Mouse (Mus musculus): ENCODE measurements at regions not wholly inside any gene's neighbourhood (a gene's known extent, or its start where the extent isn't known, plus 50 kb on each side); places are given as distances from the start of the nearest gene placed in this dataset.

DNA sequence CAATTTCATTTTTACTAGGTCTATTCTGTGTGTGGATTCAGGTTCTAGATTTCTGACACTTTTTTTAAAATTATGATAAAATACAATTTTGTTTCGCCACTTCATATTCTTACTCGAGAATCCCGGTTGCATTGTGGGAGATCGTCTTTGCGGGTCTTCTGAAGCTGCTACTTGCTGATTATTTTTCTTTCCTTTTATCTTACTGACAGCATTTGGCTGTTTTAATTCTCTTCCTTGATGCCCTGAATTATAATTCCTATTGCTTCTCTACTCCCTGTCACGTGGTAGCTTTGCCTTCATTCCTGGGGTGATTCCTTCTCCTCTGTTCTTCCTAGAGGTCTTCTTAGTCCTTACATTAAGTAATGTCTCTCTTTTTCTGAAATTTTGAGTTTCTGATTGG lies 193.8 kb upstream of the Tent5a start:
- DNase-seq: no peak

DNA sequence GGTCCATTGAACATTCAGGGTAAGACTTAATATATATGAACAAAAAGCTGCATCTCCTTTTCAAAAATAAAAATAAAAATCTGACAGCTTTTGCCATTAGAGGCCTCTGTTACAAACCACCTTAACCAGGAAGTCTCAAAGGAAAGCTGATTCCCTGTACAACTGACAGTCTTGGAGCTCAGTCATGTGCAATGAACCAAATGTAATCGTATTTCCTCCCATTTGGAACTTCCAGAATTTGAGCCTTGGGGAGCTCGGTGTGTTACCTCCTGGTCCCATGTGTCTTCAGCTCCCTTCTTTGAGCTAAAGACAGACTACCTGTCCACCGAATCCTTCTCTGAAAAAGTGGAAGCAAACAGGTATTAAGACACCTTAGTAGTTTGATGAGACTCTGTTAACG lies 171.9 kb upstream of the Tent5a start:
- no peak for DNase-seq

DNA sequence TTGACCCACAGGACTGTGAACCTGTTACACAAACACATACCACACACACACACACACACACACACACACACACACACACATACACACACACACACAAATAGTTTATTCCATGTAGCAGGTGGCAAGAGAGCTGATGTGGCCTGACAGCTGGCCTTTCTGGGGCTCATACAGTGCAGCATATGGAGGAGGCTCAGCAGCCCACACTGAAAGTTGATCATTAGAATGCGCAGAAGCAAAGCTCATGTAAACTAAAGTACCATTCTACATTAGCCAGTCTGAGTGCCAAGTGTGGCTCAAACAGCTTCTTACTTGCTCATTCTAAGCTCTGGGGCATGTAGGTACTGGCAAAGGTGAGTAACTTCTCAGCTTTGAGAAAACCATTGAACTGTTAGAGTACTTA lies 170.2 kb upstream of the Tent5a start:
- DNase-seq: no peak

DNA sequence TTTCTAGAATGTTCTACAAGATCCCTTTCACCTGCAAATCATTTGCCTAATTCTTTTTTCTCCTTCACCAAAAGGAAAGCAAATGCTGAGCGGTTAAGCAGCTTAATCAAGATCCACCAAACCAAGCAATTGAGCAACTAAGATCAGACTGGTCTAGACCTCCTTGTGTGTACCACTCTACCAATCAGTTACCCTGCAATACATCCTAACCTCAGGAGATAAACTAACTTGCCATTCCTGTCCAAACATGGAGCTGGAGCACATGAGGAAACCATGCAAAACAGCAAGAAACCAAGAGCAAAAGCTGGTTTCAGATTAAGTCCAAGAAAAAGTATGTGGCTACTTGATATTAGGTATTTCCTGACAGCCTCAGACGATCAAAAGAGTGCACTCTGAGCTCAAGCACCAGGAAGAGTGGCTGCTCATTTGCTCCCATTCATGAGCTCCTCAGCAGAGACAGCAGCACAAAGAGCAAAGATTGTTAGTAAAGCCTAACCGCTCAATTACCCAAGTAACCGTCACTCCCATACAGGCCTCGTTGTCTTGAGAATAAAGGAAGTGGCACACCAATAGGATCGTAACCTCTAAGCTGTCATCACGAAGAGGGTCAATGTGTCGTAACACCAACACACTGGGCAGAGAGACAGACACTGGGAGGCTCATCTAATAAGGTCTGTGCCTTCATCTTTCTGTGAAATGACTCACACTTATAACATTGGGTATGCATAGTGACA lies 169.5 kb upstream of the Tent5a start:
- no peak for DNase-seq

DNA sequence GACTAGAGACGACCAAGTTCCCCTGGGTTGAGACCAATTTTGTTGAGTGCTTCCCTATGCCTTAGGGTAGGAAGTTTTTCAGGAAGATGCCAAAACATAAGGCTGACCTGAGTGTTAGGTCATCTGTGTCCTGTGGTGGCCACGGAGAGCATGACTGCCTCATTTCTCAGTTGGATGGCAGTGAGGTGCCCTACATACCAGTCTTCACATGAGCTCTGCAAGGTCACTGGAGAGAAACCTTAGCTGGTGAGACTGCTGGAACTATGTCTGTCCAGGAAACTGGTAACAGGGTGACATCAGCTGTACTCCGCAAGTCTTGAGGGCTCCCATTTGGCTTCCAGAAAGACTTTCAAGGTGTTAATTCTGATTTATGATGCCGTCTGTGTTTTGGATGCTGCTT lies 167.9 kb upstream of the Tent5a start:
- DNase-seq: no peak

DNA sequence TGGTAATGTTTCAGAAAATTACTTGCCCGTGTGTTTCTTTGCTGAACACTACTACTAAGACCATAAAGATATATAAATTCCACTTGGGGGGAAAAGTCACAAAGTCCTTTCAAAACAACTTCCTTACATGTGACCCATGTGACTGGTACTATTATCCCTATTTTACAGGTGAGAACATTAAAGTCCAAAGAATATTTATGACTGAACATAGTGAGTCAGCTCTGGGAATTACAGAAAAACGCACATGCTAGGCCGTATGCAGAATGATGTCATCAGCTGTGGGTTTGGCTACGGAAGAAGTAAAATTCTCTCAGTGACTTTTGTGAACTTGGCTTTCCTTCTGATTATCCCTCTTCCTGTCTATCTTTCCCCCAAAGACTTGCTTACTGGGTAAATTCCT lies 166.6 kb upstream of the Tent5a start:
- no peak for DNase-seq

DNA sequence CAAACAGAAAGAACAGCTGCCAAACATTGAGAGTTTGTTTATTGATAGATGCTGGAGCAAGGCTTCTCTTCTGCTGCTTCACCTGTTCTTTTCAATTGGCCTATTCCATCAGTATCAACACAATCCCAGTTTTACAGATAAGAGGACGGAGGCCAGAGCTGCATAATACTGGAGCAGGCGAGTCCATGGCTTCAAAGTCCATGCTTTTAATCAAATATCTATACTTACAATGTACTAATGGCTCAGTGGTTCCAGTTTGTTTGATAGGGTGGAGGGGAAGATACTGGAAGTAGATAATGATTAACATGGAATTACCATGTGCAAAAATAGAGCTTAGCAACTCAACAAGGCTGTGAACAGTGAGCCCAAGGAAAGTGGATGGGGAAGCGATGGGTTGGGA lies 163.2 kb upstream of the Tent5a start:
- DNase-seq: no peak

DNA sequence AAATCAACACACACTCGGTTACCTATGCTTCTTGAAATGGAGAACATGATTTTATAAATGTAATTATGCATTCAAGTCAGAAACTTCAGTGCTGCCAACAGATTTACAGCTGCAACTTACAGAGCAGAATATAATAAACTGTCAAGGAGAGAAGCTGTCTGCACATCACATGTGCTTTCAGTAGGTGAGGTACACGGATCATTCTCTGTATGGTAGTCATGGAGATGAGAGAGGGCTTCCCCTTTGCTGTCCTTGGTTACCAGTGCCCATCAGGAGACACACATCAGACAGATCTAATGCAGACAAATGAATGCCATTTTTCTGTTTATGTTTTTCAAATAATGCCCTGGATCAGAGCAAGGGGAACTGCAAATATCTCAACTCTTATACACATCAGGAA lies 160.8 kb upstream of the Tent5a start:
- no peak for DNase-seq

DNA sequence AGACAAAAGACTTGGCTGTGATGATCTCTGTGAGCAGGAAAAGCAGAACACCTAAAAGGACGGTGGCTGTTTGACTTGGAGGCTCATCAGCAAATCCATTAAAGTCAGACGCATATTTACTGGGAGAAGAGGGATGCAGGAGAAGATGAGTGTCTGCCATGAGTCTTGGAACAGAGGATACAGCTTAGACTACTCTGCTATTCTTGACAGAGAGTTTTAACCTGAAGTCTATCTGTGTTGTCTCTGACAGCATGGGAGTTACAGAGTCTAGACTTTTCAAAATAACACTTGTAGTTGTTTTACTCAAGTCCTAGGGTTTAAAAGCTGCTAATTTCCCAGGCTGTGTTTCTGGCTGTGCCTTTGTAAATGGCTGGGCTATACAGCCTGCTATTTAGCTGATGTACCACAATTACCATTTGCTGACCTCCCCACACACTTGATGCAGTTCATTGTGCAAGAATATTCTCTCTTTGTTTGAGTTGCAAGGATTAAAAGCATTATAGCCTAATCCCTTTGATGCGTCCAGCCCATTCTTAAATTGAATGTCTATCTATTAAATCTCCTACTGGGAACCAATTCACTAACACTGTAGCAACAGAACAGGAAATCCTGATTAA lies 160.0 kb upstream of the Tent5a start:
- no peak for DNase-seq

DNA sequence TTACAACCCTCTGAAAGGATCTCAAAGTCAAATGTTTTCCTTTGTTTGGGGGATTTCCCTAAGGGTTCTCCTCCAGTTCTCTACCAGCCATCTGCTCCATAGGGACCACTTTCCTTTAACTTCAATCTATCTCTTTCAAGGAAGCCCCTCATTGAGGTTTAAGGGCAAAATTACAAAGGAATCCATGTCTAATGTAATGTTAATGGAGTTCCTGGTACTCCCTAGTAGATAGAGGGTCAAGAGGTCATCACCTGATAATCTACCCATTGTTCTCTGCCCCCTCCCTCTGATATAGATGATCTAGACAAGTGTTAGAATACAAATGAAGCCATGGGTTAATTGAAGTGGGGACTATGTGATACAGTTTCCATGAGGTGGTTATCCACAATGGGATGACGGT lies 158.6 kb upstream of the Tent5a start:
- no peak for DNase-seq

DNA sequence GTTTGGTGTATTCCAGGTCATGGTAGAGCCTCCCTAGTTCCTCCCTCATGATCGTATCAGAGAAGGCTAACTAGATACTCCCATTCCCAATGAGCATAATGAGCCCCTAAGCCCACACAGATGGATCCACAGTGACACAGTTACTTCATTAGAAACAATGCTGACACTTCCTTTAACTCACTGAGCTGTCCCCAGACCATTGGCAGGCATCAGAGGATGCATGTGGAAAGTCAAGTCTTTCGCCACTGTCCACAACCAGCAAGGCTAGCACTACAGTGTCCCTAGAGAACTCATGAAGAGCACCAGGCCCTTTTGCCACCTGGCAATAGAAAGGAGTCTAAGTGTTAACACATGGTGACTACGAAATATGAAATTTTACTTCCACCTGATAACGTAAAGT lies 156.1 kb upstream of the Tent5a start:
- no peak for DNase-seq

DNA sequence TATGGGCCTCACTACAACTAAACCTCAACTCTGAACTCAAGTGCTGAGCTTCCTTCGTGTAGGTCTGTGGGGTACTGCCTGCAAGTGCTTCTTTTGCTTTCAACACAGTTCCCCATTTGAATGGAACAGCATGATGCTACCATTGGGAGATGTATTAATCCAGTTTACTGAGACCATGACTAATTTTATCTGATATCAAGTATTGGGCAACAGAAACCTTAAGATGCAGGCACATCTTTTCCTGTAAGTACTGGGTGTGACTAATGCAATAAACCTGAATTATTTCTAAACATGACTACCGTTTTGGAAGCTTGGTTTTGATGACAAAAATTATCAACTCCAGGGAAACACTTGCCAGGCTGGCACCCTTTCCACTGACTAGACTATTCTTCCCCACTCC lies 153.4 kb upstream of the Tent5a start:
- no peak for DNase-seq

DNA sequence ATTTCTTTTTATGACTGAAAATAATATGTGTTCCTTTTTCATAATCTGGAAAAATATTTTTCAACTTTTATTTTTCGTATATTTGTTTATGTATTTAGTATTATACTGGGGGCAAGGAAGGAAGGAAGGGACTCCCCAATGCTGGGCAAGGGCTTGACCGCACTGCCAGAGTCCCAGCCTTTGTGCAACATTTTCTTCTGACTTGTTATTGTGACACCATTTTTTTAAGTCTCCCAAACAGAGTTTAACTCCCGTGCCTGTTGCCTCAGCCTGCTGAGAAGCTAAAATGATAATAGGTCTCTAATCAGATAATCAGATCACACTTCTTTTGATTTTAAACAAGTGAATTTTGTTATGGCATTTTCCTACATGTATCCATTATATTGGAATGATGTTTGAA lies 148.1 kb upstream of the Tent5a start:
- DNase-seq: no peak

DNA sequence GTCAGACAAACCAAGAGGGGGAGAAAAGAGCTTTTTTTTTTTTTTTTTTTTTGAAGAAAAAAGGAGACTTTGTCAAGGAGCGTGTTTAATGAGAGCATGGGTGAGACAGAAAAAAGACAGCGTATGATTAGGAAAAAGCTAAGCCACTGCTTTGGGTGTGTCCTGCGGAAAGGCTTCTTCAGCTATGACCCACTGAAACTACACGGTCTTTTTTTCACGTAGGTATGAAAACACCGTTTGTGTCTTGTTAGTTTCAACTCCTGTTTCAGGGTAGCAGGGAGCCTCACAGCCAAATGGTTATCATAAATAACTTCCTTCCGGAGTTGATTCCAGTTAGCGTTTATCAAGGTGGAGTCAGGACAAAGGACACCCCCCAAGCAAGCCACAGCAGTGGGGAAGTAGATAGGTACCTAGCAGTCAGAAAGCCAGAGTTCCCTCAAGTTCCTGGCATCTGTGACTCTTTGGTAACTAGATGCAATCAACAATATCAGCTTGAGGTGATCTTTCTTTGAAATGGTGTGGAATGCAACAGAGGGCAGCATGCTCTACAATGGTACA lies 143.2 kb upstream of the Tent5a start:
- DNase-seq: no peak

DNA sequence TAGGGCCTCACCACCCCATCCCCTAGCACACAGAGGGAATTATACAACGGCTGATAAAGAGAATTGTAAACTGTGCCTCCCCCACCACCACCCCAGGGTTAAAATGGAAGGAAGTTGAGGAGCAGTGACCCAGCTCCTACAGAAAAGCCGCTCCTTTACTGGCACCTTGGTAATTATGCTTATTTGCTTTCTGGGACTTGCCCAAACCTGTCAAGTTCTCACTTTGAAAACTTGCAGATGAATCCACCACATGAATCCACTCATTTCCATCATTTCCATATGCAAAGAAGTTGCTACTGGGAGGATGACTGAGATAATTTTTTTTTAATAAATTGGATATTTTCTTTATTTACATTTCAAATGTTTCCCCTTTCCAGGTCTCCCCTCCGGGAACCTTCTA lies 142.1 kb upstream of the Tent5a start:
- no peak for DNase-seq

DNA sequence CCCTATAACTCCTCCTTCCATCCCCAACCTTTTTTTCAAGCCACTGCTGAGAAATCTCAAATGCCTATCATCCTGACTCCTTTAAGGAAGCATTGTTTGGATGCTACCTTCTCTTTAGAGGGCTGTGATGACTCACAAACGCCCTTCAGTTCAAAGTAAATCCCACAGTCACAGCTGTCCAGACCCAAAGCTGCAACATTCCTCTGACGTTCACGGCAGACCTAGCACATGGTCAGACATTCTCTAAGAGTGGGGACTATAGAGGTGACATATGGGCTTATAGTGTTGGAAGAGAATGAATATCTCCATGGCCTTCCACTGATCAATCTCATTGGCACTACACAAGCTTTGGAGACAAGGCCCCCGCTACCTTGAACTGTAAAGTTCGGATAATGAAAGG lies 139.5 kb upstream of the Tent5a start:
- no peak for DNase-seq

DNA sequence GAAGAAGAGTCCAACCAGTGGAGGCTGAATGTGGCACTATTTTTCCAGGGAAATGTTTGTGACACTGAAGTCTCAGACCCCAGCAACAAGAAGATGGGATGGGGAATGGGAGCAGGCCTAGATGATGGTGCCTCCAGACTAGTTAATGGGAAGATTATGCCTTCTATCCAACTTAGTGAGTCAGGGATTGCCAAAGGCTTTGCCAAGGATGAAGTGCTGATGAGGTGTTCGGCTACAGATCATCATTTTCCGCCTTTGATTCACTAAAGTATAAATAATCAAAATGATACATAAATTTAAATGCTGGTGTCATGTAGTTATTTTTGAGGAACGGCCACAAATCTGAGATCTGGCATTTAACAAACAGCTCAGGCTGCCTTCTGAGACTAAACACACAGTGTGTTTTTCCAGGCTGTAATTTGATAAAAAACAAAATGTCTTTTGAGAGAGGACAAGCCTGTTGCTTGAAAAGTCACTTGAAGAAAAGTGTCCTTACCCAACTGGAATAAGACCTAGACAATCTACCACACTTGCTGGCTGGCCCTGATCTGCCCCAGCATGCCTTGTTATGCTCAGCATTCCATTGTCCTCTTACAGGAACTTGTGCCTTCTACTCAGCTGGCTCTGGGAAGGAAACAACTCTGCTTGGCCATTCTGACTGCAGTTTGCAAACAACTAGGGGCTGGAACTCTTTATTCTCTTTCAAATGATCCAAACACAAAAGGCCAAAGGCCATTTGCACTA lies 132.1 kb upstream of the Tent5a start:
- DNase-seq: no peak

DNA sequence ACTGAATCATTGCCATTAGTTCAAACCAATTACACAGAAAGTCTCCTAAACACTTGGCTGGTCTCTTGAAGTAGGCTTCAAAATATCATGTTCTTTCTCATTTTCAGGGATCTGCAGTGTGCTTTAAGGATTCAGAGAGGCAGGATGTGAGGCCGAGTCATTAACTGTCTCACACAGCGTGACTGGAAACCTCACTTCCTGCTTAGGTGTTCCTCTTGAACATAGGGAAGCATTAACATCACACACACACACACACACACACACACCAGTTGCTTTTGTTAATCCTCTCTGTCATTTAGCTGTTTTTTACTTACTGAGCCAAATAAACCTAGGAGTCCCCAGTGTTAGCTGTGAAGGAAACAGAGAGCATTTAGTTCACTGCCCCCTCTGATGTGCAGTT lies 131.2 kb upstream of the Tent5a start:
- DNase-seq: no peak

DNA sequence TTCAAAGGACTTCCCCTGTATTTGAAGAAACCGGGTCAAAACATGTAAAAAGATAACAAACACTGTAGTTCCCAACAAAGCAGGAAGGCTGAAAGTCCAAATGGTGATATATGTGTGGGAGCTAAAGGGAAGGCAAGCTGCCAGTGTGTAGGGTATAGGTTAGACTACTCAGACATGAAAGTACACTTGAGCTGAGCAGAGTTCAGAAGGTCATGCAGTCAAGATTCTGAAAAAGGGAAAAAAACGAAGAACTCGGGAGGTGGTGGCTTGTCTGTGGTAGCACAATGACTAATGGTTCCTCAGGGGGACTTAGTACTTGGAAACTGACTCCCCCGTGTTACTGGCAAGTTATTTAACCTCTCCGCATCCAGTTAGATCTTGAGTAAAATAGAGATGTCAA lies 130.3 kb upstream of the Tent5a start:
- no peak for DNase-seq

DNA sequence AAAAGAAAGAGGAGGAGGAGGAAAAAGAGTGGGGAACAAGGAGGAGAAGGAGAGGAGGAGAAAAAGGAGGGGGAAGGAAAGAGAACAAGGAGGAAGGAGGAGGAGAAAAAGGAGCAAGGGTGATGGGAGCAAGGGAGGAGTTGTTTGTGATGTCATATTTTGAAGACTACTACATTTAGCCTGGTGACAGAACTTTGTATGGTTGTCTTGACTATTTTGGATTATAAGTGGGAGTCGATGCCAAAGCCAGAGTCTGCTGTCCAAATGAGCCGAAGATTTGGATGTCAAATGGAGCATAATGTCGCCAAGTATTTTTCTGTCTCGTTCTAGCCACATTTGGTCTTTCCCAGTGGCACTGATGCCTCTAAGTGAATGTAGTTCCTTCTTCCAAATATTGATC lies 128.2 kb upstream of the Tent5a start:
- DNase-seq: no peak

DNA sequence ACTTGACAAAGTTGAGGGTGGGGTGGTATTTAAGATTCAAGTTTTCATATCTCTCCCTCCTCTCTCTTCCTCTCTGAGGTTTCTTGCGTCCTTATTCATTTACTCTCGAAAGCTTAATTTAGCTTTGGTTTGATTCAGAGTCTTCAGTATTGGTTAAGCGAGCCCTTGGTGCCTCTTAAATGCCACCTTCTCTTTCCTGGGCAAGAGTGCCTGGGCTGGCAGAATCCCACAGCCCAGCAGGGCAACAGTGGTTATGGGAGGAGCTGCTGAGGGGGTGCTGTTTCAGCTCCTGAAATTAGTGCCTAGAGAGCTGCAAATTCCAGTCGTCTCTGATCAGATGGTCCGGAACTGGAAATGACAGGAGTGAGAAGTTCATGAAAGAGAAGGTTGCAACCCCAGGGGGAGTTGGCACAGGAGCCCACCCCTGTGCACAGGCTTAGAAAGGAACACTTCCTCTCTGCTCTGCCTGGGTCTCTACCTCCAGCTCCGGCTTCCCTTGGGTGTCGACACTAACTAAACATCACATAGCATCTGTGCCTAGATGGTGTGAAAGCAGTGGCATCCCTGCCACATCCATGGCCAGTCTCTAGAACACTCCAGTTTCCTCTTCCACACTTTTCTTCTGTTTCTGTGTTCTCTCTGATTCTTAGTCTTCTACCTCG lies 125.2 kb upstream of the Tent5a start:
- no peak for DNase-seq

DNA sequence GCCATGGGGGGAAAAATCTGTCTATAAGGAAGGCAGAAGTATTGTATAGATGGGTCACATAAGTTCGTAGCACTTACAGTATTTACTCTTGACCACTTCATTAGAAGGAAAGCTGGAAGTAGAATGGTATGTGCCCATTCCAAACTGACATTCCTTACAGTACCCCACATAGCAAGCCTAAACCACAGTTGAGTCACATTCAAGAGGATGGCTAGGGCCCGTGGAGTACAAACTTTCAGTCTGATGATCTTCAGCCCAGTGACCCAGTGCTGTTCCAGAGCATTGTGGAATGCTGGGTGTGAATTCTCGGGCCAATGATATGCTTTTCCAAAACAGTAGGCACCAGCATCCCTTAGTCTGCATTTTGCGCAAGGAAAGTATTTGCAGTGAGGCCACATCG lies 124.2 kb upstream of the Tent5a start:
- no peak for DNase-seq

DNA sequence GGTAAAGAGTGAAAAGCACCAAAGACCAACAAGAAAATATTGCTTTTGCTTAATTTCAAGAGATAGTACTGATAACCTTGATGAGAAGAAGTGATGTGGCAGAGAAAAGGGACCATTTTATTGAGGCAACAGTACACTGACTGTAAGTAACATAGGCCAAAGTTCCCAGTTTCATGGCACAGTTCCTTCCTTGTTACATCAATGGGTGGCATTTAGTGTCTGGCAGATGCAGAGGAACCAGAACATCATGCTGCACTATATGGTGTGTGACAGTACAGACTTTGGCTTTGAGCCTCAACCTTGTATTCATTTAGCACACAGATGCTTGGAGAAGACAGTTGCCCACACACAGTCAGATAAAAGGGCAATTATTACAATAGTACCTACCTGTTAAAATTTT lies 123.7 kb upstream of the Tent5a start:
- DNase-seq: no peak

DNA sequence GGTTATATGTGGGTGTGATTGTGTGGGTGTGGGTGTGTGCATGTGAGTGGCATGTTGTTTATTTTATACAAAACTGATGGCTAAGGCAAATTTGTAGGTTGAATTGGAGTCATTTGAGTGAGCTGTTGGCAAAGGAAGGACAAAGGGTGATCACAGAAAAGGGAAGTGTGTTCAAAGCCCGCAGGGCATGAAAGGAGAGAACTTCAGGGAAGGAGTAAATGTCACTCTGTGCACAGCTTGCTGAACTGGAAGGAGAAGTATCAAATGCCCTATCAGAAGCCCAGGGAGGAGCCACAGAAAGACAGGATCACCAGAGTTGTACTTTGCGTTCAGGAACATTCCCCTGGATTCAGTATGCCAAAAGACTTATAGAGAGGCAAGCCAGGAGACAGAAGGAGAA lies 122.3 kb upstream of the Tent5a start:
- DNase-seq: no peak

All from kidney, adult 8-10 months (tissue).